Mouse (Mus musculus) C2C12 (cell line): ENCODE measurements at regions not wholly inside any gene's neighbourhood (a gene's known extent, or its start where the extent isn't known, plus 50 kb on each side); places are given as distances from the start of the nearest gene placed in this dataset.

Source experiments
- H3K27me3 ChIP-seq: one replicate; pipeline ENCODE4 v1.6.1; 2011; ENCODE audit not compliant: control insufficient read depth, insufficient read depth, insufficient read length
- H3K36me3 ChIP-seq: one replicate; pipeline ENCODE4 v1.6.1; 2011; ENCODE audit not compliant: control insufficient read depth, insufficient read depth
- H3K4me3 ChIP-seq: one replicate; pipeline ENCODE4 v1.5.1; 2011; ENCODE audit warnings: mild to moderate bottlenecking, control low read depth; ENCODE audit not compliant: poor library complexity, insufficient read depth, severe bottlenecking
- H3K79me2 ChIP-seq: one replicate; pipeline ENCODE4 v1.6.1; 2011; ENCODE audit not compliant: control insufficient read depth, insufficient read depth
- H3K79me3 ChIP-seq: one replicate; pipeline ENCODE4 v1.6.1; 2011; ENCODE audit warnings: low read depth, control low read depth
- H3ac ChIP-seq: one replicate; pipeline ENCODE3; 2011; ENCODE audit warnings: low read depth; ENCODE audit not compliant: control insufficient read depth, insufficient read length
- CEBPB ChIP-seq: IDR thresholded peaks from one replicate; pipeline ENCODE4 v1.6.1; 2011; ENCODE audit warnings: low read depth, mild to moderate bottlenecking, control low read depth, moderate library complexity
- CTCF ChIP-seq: IDR thresholded peaks from one replicate; pipeline ENCODE4 v1.5.1; 2011; ENCODE audit not compliant: control insufficient read depth, insufficient read depth, insufficient read length
- FOSL1 ChIP-seq: IDR thresholded peaks from one replicate; pipeline ENCODE4 v1.8.0; 2011; ENCODE audit warnings: mild to moderate bottlenecking, low read length; ENCODE audit not compliant: poor library complexity, insufficient read depth, severe bottlenecking
- MAX ChIP-seq: IDR thresholded peaks from one replicate; pipeline ENCODE4 v1.6.1; 2011; ENCODE audit warnings: mild to moderate bottlenecking, control low read depth
- MYOD1 ChIP-seq: IDR thresholded peaks from one replicate; pipeline ENCODE4 v1.6.1; 2011; ENCODE audit warnings: low read depth; ENCODE audit not compliant: control insufficient read depth, insufficient read length
- MYOG ChIP-seq: IDR thresholded peaks from one replicate; pipeline ENCODE4 v1.6.1; 2011; ENCODE audit not compliant: control insufficient read depth, insufficient read length; ENCODE audit errors: extremely low read depth
- USF1 ChIP-seq: IDR thresholded peaks from one replicate; pipeline ENCODE4 v1.6.1; 2011; ENCODE audit warnings: low read depth, mild to moderate bottlenecking, control low read depth, moderate library complexity

DNA sequence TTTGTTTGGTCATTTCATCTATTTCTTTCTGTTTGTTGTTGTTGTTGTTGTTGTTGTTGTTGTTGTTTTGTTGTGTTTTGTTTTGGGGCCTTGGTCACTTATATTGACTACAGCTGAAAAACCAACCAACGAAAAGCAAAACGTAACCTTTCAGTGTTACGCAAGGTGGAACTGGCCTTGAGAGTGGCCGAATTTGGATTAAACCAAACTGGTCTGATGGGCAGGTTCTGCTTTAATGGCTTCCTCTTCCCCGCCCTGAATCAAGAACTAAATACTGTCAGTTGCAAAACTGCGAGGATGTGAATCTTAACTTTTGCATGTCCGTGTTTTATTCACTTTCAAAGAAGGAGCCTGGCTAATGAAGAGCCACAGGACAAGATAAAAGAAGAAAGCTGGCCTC is 480.2 kb downstream of the Ofcc1 start:
- Histone ChIP-seq H3K4me3 (no peak overlapping the region), H3K79me3 (no peaks in the 10 kb centered on the region), H3K36me3 (no peaks in the 10 kb centered on the region), H3K79me2 (no peaks in the 10 kb centered on the region), H3ac (no peak overlapping the region), H3K27me3 (no peaks in the 10 kb centered on the region)
- TF ChIP-seq CTCF = no peak
- no peak for TF ChIP-seq CEBPB
- TF ChIP-seq USF1 = no peak
- no peak for TF ChIP-seq MAX
- no peak for TF ChIP-seq MYOD1
- TF ChIP-seq MYOG = no peak
- TF ChIP-seq FOSL1 = no peak

DNA sequence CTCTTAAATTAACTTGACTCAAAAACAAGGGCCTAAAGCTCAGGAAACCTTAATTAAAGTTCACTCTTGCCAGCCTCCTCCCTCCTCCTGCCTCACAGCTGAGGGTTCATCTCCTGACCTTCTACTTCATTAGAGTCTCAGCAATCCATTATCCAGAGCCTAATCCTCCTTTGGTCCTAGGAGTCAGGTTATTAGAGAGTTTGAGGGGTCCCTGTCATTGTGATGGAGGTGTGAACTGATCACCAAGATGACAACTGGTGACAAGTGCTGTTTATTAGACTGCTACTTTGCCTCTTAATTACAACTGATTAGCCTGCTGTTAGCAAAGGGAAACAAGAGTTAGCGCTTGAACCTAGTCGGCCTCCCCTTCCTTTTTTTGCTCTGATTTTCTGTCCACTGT is 481.1 kb downstream of the Ofcc1 start:
- no peaks in the 10 kb centered on the region for H3K27me3 ChIP-seq
- TF ChIP-seq USF1 (no peak), CEBPB (no peak), MAX (no peak), CTCF (no peak), MYOG (no peak), FOSL1 (no peak), MYOD1 (no peak)
- H3K4me3 ChIP-seq = no peak overlapping the region
- no peaks in the 10 kb centered on the region for H3K79me3 ChIP-seq
- H3K36me3 ChIP-seq = no peaks in the 10 kb centered on the region
- no peak overlapping the region for H3ac ChIP-seq
- H3K79me2 ChIP-seq = no peaks in the 10 kb centered on the region

GRCm38 (mm10) chr13:39877361-39878141 is 483.7 kb downstream of the Ofcc1 start:
- no peak for TF ChIP-seq USF1
- TF ChIP-seq CEBPB = no peak
- TF ChIP-seq FOSL1 = no peak
- TF ChIP-seq MYOD1 = no peak
- no peak for TF ChIP-seq MYOG
- TF ChIP-seq CTCF = no peak
- TF ChIP-seq MAX = no peak
- no peak overlapping the region for H3ac ChIP-seq
- no peaks in the 10 kb centered on the region for H3K36me3 ChIP-seq
- no peak overlapping the region for H3K4me3 ChIP-seq
- H3K79me3 ChIP-seq = no peaks in the 10 kb centered on the region
- no peaks in the 10 kb centered on the region for H3K79me2 ChIP-seq
- no peaks in the 10 kb centered on the region for H3K27me3 ChIP-seq

- H3K4me3 ChIP-seq = no peak overlapping the region
- H3K27me3 ChIP-seq = no peaks in the 10 kb centered on the region
- no peaks in the 10 kb centered on the region for H3K79me3 ChIP-seq
- no peak overlapping the region for H3ac ChIP-seq
- H3K36me3 ChIP-seq = no peaks in the 10 kb centered on the region
- no peak for TF ChIP-seq CEBPB
- no peak for TF ChIP-seq USF1
- TF ChIP-seq MYOG = no peak
- TF ChIP-seq MAX = no peak
- no peaks in the 10 kb centered on the region for H3K79me2 ChIP-seq
Measured at GRCm38 (mm10) chr13:39852257-39852800, 508.9 kb downstream of the Ofcc1 start.

DNA sequence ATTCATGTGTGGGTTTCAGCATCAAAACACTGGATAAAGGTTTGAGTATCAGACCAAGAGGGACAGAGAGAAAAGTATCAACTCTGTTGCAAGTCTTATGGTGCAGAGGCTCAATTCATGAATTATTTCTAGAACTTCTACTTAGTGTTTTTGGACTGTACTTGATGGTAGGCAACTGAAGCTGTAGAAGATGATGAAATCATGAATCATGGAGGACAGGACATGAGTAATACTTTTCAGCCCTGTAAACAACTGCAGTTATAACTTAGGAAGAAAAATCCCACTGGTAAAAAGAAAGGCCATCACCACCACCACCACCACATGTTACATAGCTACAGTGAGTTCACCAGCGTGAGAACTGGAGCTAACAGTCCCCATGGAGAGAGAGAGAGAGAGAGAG is 511.9 kb downstream of the Ofcc1 start:
- H3K79me3 ChIP-seq = no peaks in the 10 kb centered on the region
- H3K4me3 ChIP-seq = no peak overlapping the region
- no peaks in the 10 kb centered on the region for H3K36me3 ChIP-seq
- H3K79me2 ChIP-seq = no peaks in the 10 kb centered on the region
- TF ChIP-seq CTCF (no peak), MYOD1 (no peak), CEBPB (peak; percentile 73)
- no peak overlapping the region for H3ac ChIP-seq
- H3K27me3 ChIP-seq = no peaks in the 10 kb centered on the region

GRCm38 (mm10) chr13:39836053-39836584 is 525.1 kb downstream of the Ofcc1 start:
- TF ChIP-seq USF1 = no peak
- no peak for TF ChIP-seq CEBPB
- no peak for TF ChIP-seq MYOD1
- TF ChIP-seq MYOG = no peak
- no peak for TF ChIP-seq FOSL1
- no peak for TF ChIP-seq MAX
- no peak for TF ChIP-seq CTCF
- Histone ChIP-seq H3K79me3 (no peaks in the 10 kb centered on the region), H3K79me2 (no peaks in the 10 kb centered on the region), H3K4me3 (no peak overlapping the region), H3K27me3 (no peaks in the 10 kb centered on the region), H3K36me3 (no peaks in the 10 kb centered on the region), H3ac (no peak overlapping the region)
